Mouse (Mus musculus): Measurements from ENCODE around the gene Alpk1.

Gene Alpk1

GRCm38 (mm10) chr3:127627956-127628310, 152.4 kb downstream of the Alpk1 start:
- no peak for DNase-seq

DNA sequence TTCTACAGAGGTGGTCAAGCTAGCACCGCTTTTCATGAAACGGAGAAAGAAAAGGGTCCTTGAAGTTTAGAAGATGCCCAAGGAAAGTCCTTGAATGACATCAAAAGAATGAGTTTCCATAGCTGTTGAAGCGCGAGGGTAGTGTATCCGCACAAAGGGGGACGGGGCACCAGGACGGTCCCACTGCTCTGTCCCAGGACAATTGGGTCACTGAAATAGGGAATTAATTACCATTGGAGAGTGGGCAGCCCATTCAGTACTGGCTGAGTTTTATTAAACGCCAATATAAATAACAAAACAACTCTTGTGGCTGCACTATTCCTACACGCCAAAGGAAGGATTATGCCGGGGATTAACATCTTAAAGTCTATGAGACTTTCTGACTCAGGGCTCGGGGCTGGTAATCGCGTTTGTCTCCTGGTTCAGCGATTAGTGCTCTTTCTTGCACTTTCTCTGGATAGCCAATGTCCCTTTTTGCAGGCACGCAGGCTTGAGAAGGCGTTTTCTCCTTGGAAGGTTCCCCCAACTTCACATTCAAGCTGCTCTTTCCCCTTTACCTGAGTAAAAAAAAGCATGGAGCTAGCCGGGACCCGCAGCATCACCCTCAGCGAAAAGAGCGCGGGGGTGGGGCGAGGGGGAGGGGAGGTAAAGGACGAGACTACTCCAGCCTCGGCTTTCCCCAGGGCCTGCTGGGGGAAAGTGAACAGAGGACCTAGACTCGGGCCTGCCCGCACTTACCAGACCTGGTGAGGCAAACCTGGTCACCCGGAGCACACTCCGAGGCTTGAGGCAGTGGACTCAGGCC, 153.0 kb downstream of the Alpk1 start:
- DNase-seq, result peak; percentile 7

DNA sequence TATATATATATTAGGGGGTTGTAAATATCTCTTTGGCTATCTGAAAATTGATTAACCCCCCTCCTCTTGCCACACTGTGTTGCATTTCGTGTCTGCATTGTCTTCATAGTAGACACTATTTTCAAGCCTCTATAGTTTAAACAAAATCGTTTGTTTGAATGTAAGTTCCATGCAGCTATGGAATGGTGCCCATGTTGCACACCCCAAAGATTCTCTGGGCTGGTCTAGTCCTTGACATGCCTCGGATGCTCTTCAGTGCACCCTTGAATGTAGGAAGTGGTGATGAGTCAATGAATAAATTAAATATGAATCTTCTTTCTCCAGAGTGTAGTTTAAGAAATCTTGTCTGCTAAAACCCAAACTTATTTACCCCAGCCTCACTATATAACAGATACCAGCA, 153.8 kb downstream of the Alpk1 start:
- no peak for DNase-seq

DNA sequence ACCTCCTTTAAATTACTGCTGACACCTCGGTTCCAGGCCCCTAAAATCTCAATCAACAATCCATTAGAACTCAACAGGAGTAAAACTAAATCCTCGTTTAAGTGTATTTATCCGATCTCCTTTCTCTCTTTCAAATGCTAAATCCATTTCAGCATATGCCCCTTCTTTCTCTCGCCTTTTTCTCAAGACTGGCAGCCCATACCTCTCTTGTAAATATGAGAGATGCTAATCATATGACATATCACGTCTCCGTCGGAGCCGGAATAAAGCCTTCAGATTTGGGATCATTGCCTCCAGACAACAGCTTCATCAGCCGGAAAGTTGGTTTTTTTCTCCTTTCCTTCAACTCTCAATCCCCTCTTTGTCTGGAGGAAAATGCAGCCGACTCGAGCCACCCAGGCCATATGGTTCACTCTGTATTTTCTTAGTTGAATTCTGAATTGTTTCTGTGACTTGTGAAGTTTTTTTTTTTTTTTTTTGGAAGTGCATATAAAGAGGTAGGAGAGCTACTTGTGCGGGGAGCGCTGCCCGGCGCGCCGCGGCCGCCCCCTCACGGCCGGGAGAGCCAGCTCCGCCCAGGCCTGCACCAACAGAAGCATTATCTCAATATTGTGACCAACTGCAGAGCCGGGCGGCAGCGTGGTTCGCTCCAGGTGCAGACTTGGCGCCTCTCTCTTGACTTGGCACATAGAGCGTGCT, 154.5 kb downstream of the Alpk1 start:
- peak; percentile 17 for DNase-seq

DNA sequence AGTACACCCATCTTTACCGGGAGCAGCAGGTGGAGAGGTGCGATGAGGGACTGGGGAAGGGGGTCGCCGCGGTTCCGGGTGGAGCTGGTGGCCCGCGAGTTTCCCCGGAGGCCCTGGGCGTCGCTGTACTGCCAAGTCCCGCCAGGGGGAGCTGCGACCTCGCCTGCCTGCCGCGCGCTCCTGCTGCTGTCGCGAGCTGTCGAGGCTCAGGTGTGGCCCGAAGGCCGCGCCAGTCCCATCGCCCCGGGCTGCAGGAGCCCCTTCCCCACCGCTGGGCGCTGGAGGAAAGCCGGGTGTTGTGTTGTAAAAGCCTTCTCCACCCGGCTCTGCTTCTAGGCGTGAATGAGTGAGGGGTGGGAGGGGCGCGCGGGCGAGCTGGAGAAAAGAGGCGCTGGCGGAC, 155.0 kb downstream of the Alpk1 start:
- peak; percentile 66 for DNase-seq

Data from kidney, adult 9 months (tissue).